7 mouse cellular contexts compared by ENCODE assay signal in genomic region chr19:47432339-47432738, GRCm38 (mm10). TPM values are rescaled to one million over a fixed set of nuclear protein-coding genes. Genes with fewer than 3 reads are reported as not detected.
A peak's percentile ranks its signal among the peaks of the same experiment; 100 is the strongest.
DNase-seq lines count a peak whose midpoint lies in the region; ATAC-seq lines count a peak whose summit lies in the region.

No protein-coding gene starts in this region.

- DNase-seq in urinary bladder, postnatal 14 days (ENCODE audit: low spot score), result peak; percentile 42
- DNase-seq in urinary bladder, postnatal 25 days (ENCODE audit: low spot score), result no peak
- peak; percentile 65 to 79 for DNase-seq in heart, adult 18-20 months
- DNase-seq in kidney, postnatal 14 days, result peak; percentile 75
- DNase-seq in yolk sac, embryonic 10.5 days (ENCODE audit: low spot score), result peak; percentile 77

- H3K4me3 ChIP-seq in macrophage (ENCODE audit: inconsistent target), result peak overlapping the region; percentile 4; the same call in 1 of the 2 replicates
- no peak overlapping the region for H3K4me3 ChIP-seq in hindbrain, embryonic 12.5 days

- H3K9ac ChIP-seq in hindbrain, embryonic 12.5 days, result no peak overlapping the region

- no peaks in the 10 kb centered on the region for H3K27me3 ChIP-seq in hindbrain, embryonic 12.5 days

- H3K36me3 ChIP-seq in macrophage (ENCODE audit: inconsistent target), result no peaks in the 10 kb centered on the region
- H3K36me3 ChIP-seq in hindbrain, embryonic 12.5 days, result no peaks in the 10 kb centered on the region

- peak overlapping the region; percentile 86 for H3K27ac ChIP-seq in macrophage
- no peak overlapping the region for H3K27ac ChIP-seq in hindbrain, embryonic 12.5 days

- ATAC-seq in hindbrain, embryonic 12.5 days (ENCODE audit: low FRiP score), result no peak

- no peak overlapping the region for H3K4me2 ChIP-seq in hindbrain, embryonic 12.5 days (replicated peaks)

- H3K4me1 ChIP-seq in hindbrain, embryonic 12.5 days, result peaks cover 25% of the 10 kb centered on the region

- 13% methylated on average over 10 of the region's 10 CpGs for WGBS in macrophage (ENCODE audit: missing documents)
- 55% methylated on average over 10 of the region's 10 CpGs for WGBS in hindbrain, embryonic 12.5 days

- no peaks in the 10 kb centered on the region for H3K9me3 ChIP-seq in hindbrain, embryonic 12.5 days (replicated peaks)

- H3K79me2 ChIP-seq in macrophage (ENCODE audit: inconsistent target), result peaks cover 24% of the 10 kb centered on the region; the same call in 1 of the 2 replicates

RNA-seq across cellular contexts. Expression of gene Sh3pxd2a, which starts 31.9 kb away (rescaled TPM):
- total RNA-seq in heart, adult 18-20 months (2021), result 10 to 100 TPM; 45.5 to 48.7 TPM
- total RNA-seq in macrophage (2018; cell fraction: chromatin; rRNA removed), result 10 to 100 TPM; 10.9 to 28.2 (median 21.6) TPM
- 10 to 100 TPM in 14 of 26 experiments, 1 to 10 TPM in 12; 6.1 to 17.3 (median 11.1) TPM for total RNA-seq in macrophage (2018; cell fraction: cytosol; rRNA removed)
- 10 to 100 TPM in 25 of 26 experiments, 1 to 10 TPM in 1; 9.3 to 36.6 (median 16.3) TPM for total RNA-seq in macrophage (2018; cell fraction: nucleus; rRNA removed)
- polyA plus RNA-seq in macrophage (2018), result 7.9 to 13.4 TPM (median 8.0 TPM) in 3 replicates
- 3.9 and 5.4 TPM in 2 replicates for polyA plus RNA-seq in hindbrain, embryonic 12.5 days (2016; fragmentation: Nextera tagmentation; extraction: Ambion mirVana)
